Mouse (Mus musculus): Measurements from ENCODE around the gene Scpep1. TPM values are rescaled to one million over a fixed set of nuclear protein-coding genes. Genes with fewer than 3 reads are reported as not detected.

The Scpep1 gene
- total RNA-seq (2023) = 10 to 100 TPM; 67.2 to 78.9 TPM

DNA sequence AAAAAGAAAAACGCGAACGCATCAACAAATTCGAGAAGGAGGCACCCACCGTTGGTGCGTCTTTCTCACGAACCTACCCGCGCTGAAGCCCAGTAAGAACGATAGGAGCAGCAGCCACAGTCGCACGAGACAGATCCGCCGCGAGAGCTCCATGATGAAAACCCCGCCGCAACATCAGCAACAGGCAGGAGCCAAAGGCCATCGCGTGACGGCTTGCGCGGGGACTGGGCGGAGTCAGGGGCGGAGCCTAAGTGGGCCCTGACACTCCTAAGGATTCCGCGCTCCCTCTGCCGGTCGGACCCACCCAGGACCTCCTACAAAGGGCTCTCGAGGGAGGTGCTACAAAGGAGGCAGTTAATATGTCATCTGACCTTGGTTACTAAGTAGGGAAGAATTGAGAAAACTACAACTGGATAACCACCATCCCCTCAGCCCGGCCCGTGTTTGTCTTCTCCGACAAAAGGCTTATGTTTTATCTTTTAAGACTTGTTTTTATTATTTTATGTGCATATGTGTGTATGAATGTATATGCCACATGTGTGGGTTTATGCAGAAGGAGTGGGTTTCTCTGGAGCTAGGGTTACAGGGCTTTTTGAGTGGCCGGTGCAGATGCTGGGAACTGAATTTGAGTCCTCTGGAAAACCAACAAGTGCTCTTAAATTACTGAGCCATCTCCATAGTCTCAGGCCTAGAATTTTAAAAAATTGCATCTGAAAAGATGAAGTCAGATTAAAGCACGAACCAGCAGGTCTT, at the start of gene Scpep1:
Scpep1 (minus strand) TSS at position 249 of the 753 bp plus-strand sequence.

DNA sequence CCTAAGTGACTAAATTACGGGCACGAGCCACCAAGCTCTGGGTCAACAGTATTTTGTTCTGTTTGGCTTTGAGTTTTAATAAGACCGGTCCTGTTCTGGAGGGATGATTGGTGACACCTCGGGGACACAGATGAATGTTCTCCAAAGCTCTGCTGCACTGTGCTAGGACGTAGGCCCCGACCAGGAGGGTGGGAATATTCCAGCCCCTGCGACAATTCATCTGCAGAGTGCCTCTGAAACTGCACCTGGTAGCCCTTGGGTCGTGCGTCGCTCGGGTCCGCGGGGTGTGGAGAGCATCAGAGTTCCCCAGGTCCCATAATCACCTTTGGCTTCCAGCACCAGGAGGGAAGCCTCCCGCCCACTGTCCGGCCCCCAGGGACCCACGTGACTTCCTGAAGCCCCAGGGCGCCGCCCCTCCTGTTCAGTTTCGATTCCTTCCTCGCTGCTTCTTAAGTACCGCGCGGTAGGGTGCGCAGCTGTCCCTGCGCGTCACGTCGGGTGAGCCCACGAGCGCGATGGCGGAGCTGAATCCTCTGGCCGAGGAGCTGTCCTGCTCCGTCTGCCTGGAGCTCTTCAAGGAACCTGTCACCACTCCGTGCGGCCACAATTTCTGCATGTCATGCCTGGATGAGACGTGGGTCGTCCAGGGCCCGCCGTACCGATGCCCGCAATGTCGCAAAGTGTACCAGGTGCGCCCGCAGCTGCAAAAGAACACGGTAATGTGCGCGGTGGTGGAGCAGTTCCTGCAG, 43.9 kb upstream of the Scpep1 start, which contains the start of gene Trim25:
Trim25 (plus strand) TSS at position 403 of the 749 bp plus-strand sequence.

DNA sequence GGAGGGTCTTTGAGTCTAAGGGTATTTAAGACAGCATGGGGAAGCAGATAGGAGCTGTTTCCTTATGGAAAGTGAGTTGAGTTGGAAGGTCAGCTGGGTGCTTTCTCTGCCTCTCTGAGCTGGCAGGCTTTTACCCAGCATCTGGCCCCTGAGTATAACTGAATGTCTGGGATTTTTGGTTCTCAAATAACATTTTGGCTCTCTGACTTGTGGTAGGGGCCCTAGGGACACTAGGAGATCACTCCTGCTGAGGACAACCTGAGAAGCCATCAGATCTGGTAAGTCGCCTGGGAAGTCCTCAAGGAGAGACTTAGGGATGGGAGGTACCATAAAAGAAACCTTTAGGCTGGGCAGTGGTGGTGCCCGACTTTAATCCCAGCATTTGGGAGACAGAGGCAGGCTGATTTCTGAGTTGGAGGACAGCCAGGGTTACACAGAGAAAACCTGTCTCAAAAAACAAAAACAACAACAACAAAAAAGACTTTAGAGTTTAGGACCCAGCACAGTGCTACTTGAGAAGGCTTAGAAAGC, 15.0 kb upstream of the Scpep1 start, which contains the start of gene Coil:
Coil (plus strand) TSS at position 51 of the 531 bp plus-strand sequence.

DNA sequence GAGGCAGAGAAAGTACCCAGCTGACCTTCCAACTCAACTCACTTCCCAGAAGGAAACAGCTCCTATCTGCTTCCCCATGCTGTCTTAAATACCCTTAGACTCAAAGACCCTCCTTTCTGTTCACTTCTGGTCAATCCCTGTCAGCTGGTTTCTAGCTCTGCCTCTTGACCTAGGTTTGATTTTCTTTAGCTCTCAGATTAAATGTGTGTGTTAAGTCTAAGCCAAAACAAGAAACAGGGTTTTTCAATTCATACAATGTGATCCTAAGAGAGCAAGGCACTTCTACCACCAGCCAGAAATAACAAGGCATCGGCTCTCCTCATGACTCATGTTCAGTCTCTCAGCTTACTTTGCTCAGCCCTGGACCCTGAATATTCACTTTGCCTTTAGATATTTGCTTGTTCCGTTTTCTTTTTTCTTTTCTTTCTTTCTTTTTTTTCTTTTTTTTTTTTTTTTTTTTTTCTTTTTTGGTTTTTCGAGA, 11.7 kb upstream of the Scpep1 start, which contains the start of gene Elobl:
Elobl (minus strand) TSS at position 51 of the 481 bp plus-strand sequence.

Other genes with a start within 250 kb of the Scpep1 start
- 100 to 1,000 TPM; 156 to 172 TPM for gene Msi2, start 237.0 kb downstream of the Scpep1 start, total RNA-seq (2023)
- 1 to 10 TPM in 1 of 2 experiments, under 1 TPM in 1; 0.81 to 1.2 TPM for gene Akap1, start 90.9 kb downstream of the Scpep1 start, total RNA-seq (2023)
- not detected for gene Elobl, start 11.5 kb upstream of the Scpep1 start, total RNA-seq (2023)
- 10 to 100 TPM; 13.4 to 15.0 TPM for gene Coil, start 14.8 kb upstream of the Scpep1 start, total RNA-seq (2023)
- gene Trim25, start 43.9 kb upstream of the Scpep1 start, total RNA-seq (2023) = 100 to 1,000 TPM; 131 to 161 TPM
- gene Dgke, start 111.4 kb upstream of the Scpep1 start, total RNA-seq (2023) = 10 to 100 TPM; 12.7 to 16.4 TPM
- gene Gm525, start 118.4 kb upstream of the Scpep1 start, total RNA-seq (2023) = not detected

Data from B cell, adult 67 days (primary cell).